Mouse (Mus musculus) Patski (cell line): ENCODE measurements around the gene Med13l. TPM values are rescaled to one million over a fixed set of nuclear protein-coding genes. Genes with fewer than 3 reads are reported as not detected.

Experiments
- ATAC-seq: fragments of 100-300 bp; one replicate; pipeline ENCODE4 v1.8.0; 2021
- CTCF ChIA-PET: fragments of 350-600 bp; sonication (Branson Sonifier 250); formaldehyde crosslinking; loops from one replicate; lab custom pipeline; 2022; ENCODE audit warnings: inconsistent platforms; lab: Charles Lee
- POLR2A ChIA-PET: fragments of 350-600 bp; sonication (Branson Sonifier 250); formaldehyde crosslinking; loops from one replicate; lab custom pipeline; 2022; ENCODE audit warnings: antibody characterized with exemption, inconsistent platforms; lab: Charles Lee
- DNase-seq: peaks from one replicate; pipeline ENCODE4 v3.0.0-alpha.2; 2011; ENCODE audit warnings: low read depth, low spot score
- H3K27me3 ChIP-seq: fragments of 371-371 bp; one replicate; pipeline ENCODE4 v1.5.1; 2021
- CTCF ChIP-seq: fragments of 100-300 bp; IDR thresholded peaks from one replicate; pipeline ENCODE4 v1.5.1; 2021
- in situ Hi-C: fragments of 300-500 bp; cut with MboI; formaldehyde crosslinking; loops from 3 replicates; pipeline ENCODE4 v1.11.1; 2018; ENCODE audit warnings: low pct_unique_long_range_greater_than_20kb, mixed read lengths
- polyA plus RNA-seq: library from polyadenylated mRNA; unstranded; gene quantifications from one replicate; pipeline ENCODE4 v1.2.3, GENCODE M21; 2021

Med13l gene
- polyA plus RNA-seq, 1 experiment from 2014 or later, result 35.3 TPM

DNA sequence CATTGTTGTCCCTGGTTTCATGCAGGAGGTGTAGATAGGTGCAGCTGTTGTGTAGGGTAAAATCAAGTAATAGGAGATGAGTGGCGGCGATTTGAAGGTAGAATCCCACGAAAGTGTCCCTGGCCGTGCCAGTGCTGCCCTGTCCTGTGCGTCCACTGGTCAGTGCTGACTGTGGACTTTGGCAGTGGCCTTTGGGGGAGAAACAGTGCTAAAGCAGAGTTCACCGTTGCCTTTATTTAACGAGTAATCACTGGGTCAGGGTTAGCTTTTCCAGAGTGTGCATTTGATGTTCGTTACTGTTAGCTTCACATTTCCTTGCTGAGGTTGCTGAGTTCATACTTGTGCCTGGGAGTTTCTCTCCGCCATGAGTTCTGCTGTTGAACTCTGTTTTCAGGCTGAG is 133.5 kb downstream of the Med13l start:
- ATAC-seq (no peak), DNase-seq (no peak)
- CTCF ChIA-PET, result interaction anchor here (1.4 to 1.8 kb wide), 3 partner anchors 12 to 23 kb away, joined by 3 to 5 read pairs (median 4); no protein-coding TSS in a partner anchor
- H3K27me3 ChIP-seq, result no peaks in the 10 kb centered on the region
- in situ Hi-C loops, result no loop called here
- TF ChIP-seq CTCF, result no peak
- POLR2A ChIA-PET, result no interaction called here

DNA sequence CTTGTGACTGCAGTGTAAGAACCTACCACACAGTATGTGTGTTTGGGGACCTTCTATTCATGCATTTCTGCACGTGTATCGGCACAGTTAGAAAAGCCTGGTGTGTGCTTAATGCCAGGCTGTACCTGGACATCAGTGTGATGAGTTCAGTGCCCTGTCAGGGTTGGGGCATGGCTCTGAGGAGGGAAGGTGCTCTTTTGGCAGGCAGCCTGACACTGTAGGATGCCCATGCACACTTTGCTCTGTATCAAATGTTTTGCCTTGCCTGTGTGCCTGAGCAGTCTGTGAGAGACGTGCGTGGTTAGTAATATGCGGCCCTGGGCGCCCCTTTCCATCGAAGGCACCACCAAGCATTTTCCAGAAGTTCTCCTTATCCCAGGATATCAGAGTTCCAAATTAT is 136.6 kb downstream of the Med13l start:
- TF ChIP-seq CTCF, result no peak
- no peak for ATAC-seq
- H3K27me3 ChIP-seq, result no peaks in the 10 kb centered on the region
- ChIA-PET CTCF (no interaction called here), POLR2A (no interaction called here)
- in situ Hi-C loops, result no loop called here
- no peak for DNase-seq

DNA sequence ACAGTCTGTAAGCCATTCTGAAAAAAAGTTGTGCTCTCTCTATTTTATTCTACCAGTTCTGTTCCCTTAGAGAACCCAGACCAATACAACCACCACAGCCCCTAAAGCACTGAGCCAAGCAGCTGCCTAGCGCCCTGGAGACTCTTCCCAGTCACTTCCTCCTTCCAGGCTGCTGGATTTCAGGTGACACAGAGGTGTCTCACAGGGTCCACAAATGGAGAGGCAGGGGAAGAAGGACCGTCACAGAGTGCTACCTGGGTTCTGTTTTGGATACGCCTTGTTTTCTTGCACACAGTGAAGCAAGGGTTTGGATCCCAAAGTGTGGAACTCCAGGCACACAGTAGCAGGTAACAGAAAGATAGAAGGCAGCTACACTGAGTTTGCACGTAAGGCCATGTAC is 140.5 kb downstream of the Med13l start:
- ATAC-seq, result no peak

DNA sequence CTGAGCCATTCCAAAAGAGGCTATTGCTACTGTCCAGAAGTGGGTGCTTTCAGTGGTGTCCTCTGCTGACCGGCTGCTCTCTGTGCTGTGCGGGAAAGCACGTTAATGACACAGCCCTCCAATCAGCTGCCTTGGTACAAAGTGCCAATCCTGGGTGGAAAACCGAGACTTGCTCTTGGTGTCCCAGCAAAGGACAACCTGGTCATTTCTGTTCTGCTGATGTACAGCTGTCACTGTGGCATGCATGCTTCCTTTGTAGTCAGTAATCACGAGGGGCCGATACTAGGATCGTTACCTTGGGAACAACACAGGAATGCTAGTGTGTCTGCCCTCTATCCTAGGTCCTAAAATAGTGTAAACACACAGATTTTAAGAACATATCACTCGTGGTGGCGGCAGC is 142.2 kb downstream of the Med13l start:
- ChIA-PET CTCF (interaction anchor here (0.6 to 5.1 kb wide), 3 partner anchors 9 to 13 kb away, joined by 3 to 22 read pairs (median 10); no protein-coding TSS in a partner anchor), POLR2A (no interaction called here)
- TF ChIP-seq CTCF, result no peak
- no peak for ATAC-seq
- in situ Hi-C loops, result no loop called here
- DNase-seq, result no peak
- no peaks in the 10 kb centered on the region for H3K27me3 ChIP-seq

More for the DNA sequence above, 140.5 kb downstream of the Med13l start:
- ChIA-PET POLR2A (interaction anchor here (1.2 kb wide), 1 partner anchor 11 kb away, joined by 5 read pairs; no protein-coding TSS in a partner anchor), CTCF (interaction anchor here (1.1 to 3.6 kb wide), 2 partner anchors 10 to 12 kb away, joined by 3 to 10 read pairs; no protein-coding TSS in a partner anchor)
- in situ Hi-C loops, result no loop called here
- TF ChIP-seq CTCF, result no peak
- H3K27me3 ChIP-seq, result no peaks in the 10 kb centered on the region
- no peak for DNase-seq

DNA sequence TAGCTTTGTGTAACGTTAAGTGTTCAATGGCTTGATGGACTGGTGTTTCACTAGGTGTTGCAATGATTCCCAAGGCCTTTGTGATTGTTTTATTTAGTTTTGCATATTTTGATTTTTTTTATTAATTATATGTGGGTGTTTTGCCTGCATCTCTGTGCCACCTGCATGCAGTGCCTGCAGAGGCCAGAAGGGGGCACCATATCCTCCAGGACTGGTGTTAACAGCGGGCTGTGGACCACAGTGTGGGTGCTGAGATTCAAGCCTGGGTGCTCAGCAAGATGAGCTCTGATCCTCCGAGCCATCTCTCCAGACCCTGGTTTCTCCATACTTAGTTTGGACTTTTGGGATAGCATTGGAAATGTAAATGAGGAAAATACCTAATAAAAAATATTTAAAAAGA is 143.7 kb downstream of the Med13l start:
- POLR2A ChIA-PET, result interaction anchor here (0.5 to 0.7 kb wide), 2 partner anchors 16 to 100 kb away, joined by 3 to 4 read pairs; no protein-coding TSS in a partner anchor
- ATAC-seq, result no peak
- DNase-seq, result no peak
- in situ Hi-C loops, result no loop called here
- no peaks in the 10 kb centered on the region for H3K27me3 ChIP-seq
- TF ChIP-seq CTCF, result peak; percentile 89
- CTCF ChIA-PET, result interaction anchor here (0.9 to 5.1 kb wide), 14 partner anchors 11 to 435 kb away, joined by 3 to 22 read pairs (median 4); no protein-coding TSS in a partner anchor

DNA sequence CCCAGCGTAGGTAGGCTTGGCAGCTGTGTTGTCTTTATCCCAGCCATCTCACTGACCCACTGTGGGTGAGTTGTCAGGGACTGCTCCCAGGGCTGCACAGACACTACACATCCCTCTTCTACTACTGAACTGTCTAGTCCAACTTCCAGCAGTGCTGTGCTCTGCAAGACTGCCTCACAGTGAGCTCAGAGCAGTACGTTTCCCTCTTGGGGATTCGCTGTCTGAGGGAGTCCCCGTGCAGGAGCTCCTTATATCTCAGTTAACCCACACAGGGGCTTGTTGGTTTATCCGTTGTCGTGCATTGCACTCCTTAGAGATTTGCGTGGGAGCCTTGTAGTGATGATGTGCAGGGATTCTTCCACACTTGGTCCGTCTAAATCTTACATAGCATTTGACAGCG is 144.5 kb downstream of the Med13l start:
- in situ Hi-C loops, result loop anchor here (5.0 kb wide), 1 partner anchor 103 kb away; no protein-coding TSS in a partner anchor
- no peak for TF ChIP-seq CTCF
- ChIA-PET POLR2A (no interaction called here), CTCF (interaction anchor here (0.9 to 5.1 kb wide), 11 partner anchors 10 to 436 kb away, joined by 3 to 22 read pairs (median 4); no protein-coding TSS in a partner anchor)
- DNase-seq (no peak), ATAC-seq (no peak)
- no peaks in the 10 kb centered on the region for H3K27me3 ChIP-seq

DNA sequence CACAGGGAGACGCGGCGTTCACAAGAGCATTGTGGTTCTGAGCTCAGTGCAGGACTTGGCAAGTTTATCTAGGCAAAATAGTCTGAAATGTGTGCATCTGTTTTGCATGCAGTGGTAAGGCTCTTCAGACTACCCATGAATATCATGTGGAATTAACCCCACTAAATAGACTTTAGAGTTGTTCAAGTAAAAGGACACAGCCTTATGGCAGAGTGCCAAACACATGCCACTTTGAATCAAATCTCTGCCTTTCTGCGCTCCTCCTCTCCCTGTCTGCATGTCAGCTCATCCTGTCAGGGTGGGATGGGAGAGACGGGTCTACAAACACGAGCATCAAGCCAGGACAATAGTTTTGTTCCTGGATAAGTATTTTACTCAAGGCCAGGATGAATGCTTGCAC is 145.5 kb downstream of the Med13l start:
- CTCF ChIA-PET, result interaction anchor here (1.0 to 5.1 kb wide), 5 partner anchors 9 to 375 kb away, joined by 3 to 22 read pairs (median 5); no protein-coding TSS in a partner anchor

DNA sequence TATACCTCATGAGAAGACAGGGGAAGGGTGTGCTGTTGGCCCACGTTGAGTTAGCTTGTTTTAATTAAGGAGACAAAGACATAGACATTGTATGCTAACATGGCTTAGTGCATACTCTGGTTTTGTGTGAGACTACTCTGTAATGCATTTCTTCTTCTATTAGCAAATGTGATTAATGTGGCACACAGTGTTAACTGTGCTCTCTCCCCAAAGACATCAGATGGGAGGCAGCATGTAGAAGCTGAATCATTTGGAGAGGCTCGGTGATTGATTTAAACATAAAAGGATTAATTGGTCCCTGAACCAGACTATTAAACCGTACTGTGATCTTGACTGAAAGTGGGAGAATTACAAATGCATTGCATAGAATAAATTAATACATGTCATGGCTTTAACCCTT is 145.9 kb downstream of the Med13l start:
- CTCF ChIA-PET, result interaction anchor here (1.9 to 5.1 kb wide), 4 partner anchors 9 to 57 kb away, joined by 4 to 22 read pairs (median 10); no protein-coding TSS in a partner anchor
- no peak for TF ChIP-seq CTCF

More for the DNA sequence above, 145.5 kb downstream of the Med13l start:
- no peaks in the 10 kb centered on the region for H3K27me3 ChIP-seq
- TF ChIP-seq CTCF, result no peak
- DNase-seq (no peak), ATAC-seq (no peak)
- POLR2A ChIA-PET, result interaction anchor here (1.4 kb wide), 1 partner anchor 9 kb away, joined by 4 read pairs; no protein-coding TSS in a partner anchor
- in situ Hi-C loops, result loop anchor here (5.0 kb wide), 1 partner anchor 104 kb away; no protein-coding TSS in a partner anchor

DNA sequence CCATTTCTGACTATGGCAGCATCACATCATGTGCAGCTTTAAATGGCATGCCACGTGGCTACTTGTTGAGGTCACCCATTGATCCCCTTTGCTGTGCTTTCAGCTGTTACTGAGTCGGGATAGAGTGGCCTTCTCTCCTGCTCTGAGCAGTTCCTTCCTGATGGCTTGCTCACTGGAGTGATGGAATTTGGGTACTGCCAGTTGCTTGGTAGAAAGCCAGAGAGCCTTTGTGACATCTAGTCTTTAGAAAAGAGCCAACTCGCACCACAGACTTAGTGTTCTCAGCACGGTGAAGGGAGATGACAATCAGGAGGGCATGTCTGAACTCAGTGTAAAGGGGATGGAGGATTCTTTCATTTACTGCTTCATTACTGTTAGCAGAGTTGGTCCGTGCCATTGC is 147.0 kb downstream of the Med13l start:
- in situ Hi-C loops, result loop anchor here (5.0 kb wide), 1 partner anchor 105 kb away; no protein-coding TSS in a partner anchor
- POLR2A ChIA-PET, result no interaction called here
- CTCF ChIA-PET, result interaction anchor here (0.9 to 1.4 kb wide), 2 partner anchors 9 to 112 kb away, joined by 3 to 5 read pairs; no protein-coding TSS in a partner anchor
- ATAC-seq (no peak), DNase-seq (no peak)
- no peaks in the 10 kb centered on the region for H3K27me3 ChIP-seq
- TF ChIP-seq CTCF, result no peak

More for the DNA sequence above, 145.9 kb downstream of the Med13l start:
- in situ Hi-C loops, result loop anchor here (5.0 kb wide), 1 partner anchor 104 kb away; no protein-coding TSS in a partner anchor
- POLR2A ChIA-PET, result interaction anchor here (1.4 kb wide), 1 partner anchor 9 kb away, joined by 4 read pairs; no protein-coding TSS in a partner anchor
- DNase-seq (no peak), ATAC-seq (no peak)
- no peaks in the 10 kb centered on the region for H3K27me3 ChIP-seq

DNA sequence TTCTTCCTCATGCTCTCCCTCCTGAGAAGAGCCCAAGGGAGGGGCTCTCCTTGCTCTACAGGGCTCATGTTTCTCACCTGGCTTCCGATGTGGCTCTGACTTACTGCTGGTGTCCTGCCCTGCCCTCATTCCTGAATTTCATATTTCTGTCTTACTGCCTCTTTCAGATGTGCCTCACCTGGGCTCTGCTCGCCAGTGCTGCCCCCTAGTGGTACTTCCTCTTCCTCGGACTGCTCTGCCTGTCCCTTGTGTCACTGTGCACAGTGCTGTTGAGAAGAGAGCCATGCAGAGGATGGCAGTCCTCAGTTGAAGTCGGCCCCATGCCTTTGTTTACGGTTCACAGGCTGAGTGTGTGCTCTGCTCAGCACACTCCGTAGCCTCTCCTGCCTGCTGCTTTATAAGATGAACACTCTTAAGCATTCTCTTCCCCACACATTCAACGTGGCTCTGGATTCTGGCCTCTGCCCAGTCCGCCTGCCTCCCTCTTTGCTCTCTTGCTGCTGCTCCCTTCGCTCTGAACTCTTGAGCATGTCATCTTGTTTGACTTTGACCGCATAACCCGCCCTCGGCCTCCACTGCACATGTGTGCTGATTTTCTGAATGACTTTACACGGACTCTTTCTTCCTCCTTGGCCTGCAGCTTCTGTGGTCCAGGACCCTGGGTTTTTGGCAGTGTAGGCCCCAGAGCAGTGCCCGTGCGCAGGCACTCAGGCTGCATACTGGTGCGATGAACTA is 147.9 kb downstream of the Med13l start:
- ChIA-PET POLR2A (no interaction called here), CTCF (interaction anchor here (0.9 to 2.2 kb wide), 3 partner anchors 8 to 113 kb away, joined by 3 to 6 read pairs (median 5); no protein-coding TSS in a partner anchor)
- TF ChIP-seq CTCF, result peak; percentile 94
- no peak for ATAC-seq
- H3K27me3 ChIP-seq, result no peaks in the 10 kb centered on the region
- DNase-seq, result no peak
- in situ Hi-C loops, result loop anchor here (5.0 kb wide), 1 partner anchor 106 kb away; no protein-coding TSS in a partner anchor
